Mouse (Mus musculus) T-helper 1 cell (primary cell): ENCODE measurements around the gene Cyfip2.

Source experiments
- in situ Hi-C: fragments of 300-600 bp; cut with MboI, MseI; formaldehyde crosslinking; loops from one replicate; pipeline ENCODE4 v1.15.1; 2025; ENCODE audit warnings: high pct_unique_total_duplicates

Gene Cyfip2

DNA sequence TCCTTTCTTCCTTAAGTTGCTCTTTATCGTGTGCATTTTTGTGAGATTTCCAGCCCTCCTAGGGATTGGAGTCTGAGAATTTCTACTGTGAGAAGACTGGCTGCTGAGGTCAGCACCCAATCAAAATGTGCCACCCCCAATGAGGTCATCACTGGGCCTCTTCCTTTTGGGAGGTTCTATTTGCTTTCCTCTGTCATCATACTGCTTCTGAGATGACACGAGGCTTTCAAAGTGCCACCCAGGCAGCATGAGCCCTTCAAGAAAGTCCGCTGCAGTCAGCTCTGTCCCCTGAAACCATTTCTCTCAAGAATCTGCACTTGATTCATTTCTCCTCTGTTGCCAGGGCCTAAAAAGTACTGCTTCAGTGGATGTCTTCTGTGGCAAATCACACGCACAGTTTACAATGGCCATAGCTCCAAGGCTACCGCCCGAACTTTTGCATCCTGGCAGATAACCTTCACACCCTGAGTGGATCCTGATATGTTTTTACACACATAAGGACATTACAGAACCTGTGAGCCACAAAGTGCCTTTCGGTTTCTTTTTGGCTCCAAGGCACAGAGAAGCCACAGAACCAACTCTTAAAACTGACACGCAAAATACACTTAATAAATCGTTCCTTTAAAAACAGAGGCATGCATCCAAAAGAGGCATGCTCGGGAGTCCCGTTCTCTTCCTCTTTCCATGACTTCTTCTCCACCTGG is 4.2 kb downstream of the Cyfip2 start:
- in situ Hi-C loops, result no loop called here

DNA sequence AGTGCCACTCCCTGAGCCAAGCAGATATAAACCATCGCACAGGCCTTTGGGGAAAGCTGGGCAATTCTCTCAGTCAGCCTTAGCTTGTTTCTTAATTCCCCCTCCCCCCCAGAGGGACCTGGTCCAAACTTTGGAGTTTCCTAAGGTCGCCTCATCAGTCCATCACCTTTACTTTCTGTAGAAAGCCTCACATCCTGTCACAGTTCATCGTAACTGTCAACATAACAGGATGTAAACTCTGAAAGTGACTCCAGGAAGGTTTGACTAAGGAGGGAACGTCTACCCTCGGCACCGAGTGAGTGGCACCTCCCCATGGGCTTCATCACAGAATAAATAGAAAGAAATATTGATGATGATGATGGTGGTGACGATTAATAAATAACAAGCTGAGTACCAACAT is 4.9 kb downstream of the Cyfip2 start:
- in situ Hi-C loops, result no loop called here

DNA sequence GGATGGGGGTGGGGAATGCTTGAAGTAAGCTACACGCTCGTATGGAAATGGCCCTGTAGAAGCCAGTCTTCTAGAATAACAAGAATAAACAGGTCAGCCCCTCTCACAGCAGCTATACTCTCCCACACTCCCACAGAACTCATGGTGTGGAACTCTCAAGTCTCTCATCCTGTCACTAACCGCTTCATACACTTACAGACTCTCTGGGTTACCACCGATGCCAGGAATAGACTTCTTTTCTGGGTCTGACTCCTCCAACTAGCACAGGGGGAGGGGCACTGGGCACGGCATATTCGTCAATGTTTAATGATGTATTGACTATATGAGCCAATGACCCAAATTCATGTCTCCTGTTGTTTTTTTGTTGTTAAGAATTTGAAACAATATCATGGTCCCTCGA is 5.9 kb downstream of the Cyfip2 start:
- in situ Hi-C loops, result no loop called here

DNA sequence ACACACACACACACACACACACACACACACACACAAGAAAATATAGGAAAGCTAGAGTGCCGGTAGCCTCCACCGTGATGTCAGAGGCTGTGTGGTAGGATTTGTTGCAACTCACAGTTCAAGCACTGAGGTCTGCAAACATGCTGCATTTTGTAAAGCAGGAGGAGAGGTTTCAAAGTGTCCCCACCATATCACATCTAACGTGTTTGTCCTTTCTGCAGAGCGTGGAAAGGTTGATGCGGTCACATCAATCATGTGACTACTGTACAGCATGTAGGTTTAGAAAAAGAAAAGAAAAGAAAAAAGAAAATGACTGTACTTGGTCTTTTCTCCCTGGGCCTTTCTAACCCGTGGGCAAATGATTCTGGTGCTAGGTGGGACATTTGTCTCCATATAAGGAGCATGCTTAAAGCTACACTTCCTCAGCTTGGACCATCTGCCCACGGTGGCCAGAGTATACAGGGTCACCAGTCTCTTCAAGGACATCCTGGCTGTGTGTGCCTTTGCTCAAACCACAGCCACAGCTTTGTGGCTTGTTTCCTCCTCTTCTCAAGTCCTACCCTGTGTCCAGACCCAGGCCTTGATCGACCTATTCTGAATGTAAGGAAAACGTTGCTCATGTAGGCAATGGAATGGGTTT is 6.7 kb downstream of the Cyfip2 start:
- in situ Hi-C loops, result no loop called here

DNA sequence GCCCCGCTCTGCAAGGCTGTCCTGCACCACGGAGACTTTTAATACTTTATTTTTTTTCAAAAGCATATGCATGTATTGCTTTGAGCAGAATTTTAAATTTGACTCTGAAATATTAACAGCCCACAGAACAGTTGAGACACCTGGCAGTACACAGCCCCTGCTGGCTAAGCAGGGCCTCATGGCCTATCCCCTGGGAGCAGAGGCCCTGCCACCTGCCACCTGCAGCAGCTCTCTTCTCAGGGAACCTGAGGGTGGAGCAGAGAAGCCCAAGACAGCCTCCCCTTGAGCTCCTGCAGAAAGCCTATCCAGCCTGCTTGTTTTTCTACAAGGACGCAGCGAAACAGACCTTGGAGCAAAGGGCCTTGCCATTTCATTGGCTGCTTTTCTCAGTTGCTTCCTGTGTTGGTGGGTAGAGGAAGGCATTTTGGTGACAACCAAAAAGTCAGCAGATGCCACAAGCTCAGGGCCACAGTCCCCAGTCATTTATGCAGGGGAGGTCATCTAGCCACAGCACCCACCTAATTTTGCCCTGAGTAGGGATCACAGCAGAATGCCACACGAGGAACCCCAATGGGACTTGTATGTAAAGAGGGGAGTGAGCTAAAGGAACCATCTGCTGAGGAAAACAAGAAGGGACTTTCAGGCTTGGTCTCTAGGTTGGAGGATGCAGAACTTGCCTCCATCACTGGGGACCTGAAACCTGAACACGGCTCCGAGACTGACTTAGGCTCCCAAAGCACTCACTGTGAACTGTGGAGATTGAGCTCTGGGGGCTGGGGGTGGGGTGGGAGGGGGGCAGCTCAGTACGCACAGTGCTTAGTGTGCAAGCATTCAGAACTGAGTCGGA is 7.6 kb downstream of the Cyfip2 start:
- in situ Hi-C loops, result no loop called here

DNA sequence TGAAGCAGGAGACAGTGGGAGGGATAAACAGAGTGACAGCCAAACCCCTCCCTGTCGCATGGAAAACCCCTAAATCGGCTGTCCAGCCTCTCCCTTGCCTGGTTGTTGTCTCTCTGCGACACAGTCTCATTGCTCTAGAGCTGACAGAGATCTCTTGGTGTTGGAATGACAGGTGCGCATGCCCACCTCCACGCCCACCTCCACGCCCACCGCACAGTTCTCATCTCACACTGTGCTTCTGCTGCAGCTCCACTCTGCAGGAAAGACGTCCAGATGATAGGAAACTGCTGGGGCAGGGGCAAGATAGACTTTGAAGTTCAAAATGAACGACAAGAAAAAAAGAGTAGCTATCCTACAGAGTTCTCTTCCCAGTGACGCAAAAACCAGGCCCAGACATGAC is 8.6 kb downstream of the Cyfip2 start:
- in situ Hi-C loops, result no loop called here

DNA sequence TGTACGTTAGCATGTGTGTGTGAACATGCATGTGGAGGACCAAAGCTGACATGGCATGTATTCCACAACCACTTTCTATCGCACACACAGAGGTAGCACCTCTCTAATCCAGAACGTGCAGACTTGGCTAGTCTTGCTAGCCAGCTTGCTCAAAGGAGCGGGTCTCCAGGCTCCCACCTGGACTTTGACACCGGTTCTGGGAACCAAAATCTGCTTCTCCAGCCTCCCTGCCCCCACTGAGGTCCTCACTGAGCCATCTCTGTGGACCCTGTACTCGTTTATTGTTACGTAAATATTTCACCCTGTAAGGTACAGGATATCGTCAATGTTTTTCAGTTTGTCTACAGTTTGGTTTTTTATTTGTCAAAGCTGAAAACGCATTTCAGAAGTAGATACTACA is 10.2 kb downstream of the Cyfip2 start:
- in situ Hi-C loops, result no loop called here

DNA sequence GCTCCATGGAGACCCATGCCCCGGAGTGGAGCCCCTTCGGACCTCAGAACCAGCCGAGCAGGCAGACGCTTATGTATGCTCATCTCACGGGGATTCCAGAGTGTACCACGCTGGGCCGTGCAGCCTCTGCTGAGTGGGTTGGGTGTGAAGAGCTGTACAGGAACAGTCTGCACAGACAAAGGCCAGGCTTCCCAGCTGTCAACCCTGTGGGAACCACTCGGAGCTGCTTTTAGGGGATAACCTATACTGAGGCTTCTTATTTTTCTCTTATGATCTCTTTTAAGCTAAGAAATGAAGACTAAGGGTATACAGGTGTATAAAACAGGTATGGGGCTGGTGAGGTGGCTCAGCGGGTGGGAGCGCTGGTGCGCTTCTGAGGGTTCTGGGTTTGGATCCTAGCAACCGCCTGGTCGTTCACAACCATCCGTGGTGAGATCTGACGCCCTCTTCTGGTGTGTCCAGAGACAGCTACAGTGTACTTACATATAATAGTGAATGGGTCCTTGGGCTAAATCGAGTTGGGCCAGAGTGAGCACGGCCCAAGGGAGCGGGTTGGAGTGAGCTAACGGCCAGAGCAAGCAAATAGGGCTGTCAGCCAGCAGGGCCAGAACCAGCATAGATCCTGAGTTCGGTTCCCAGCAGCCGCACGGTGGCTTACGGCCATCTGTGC is 10.9 kb downstream of the Cyfip2 start:
- in situ Hi-C loops, result no loop called here

DNA sequence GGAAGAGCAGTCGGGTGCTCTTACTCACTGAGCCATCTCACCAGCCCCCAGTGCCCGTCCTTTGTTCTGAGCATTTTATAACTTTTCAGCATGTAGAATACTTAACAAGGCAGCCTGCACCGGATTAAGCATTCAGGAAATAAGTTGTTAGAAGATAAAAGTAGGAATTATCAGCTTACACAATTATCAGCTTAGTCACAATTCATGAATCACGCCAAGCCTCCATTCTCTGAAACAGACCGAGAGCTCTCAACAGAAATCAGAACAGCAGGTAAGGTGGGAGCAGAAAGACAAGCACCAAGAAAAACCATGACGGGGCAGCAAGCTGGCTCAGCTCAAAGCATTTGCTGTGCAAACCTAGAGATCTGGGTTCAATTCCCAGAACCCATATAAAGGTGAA is 12.8 kb downstream of the Cyfip2 start:
- in situ Hi-C loops, result no loop called here

DNA sequence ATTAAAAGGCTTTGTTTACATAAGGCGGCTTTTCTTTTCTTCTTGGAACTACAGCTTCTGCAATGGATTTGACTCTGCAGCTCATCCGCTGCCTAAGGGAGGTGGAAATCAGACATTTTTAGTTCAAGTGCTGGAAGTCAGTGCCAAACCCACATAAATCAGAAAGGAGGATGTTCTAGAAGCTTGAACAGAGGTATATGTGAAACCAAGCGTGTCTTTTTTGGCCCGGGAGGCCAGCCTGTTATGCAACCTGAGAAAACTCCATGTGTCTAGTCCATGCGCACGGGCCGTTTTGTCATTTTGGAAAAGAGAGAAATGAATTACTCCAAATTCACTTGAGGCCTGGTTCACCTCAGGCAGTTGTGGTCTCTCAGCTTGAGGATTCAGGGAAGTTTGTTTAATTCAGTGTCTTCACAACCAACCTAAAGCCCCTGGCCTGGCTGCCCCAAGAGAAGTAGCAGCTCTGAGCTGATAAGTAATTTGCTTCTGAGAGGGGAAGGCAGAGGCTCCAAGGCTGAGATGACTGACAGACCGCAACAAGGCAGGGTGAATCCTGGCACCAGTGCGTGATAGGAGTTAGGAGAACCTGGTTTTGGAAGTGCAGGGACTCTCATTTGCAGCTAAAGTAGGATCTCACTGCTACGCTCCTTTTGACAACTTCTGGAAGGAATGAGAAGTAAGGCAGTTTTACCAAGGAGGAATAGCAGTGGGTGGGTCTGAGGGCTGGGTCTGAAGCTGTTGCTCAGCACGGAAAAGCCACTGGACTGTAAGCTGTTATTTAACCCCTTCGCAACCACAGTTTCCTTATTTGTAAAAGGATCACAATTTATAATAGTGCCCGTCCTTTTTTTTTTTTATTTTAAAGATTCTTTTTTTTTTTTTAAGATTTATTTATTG is 13.5 kb downstream of the Cyfip2 start:
- in situ Hi-C loops, result no loop called here

DNA sequence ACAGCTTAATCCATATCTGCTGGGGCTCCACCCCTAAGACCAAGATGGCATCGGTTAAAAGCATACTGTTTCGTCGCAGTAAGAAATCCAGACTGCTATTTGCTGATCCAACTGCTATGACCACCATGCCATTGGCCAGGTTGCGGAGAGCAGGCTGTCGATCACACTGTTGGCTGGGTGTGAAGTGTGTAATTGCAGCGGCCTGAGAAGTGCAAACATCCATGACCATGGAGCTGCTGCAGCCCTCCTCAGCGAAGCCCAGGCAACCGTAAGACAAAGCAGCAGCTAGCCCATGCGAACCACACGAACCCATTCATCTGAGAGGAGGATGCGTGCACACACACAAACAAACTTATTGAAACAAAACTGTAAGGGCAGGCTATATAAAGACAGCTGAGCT is 18.3 kb downstream of the Cyfip2 start:
- in situ Hi-C loops, result no loop called here

DNA sequence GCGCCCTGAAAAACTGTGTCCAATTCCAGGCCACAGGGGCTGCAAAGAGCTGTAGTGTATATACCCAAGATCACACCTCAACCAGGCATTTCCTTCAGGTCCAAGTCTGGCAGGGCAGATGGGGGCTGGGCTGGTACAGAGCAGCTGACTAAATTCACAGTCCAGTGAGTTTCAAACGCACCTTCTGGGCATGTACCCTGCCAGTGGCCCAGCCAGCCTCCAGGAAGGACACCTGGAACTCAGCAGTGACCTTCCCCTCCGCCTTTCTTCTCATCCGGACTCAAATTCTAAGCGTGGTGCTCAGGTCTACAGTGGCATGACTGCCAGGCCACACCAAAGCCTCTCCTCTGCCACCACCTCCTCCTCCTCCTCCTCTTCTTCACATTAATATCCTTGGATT is 19.2 kb downstream of the Cyfip2 start:
- in situ Hi-C loops, result no loop called here

DNA sequence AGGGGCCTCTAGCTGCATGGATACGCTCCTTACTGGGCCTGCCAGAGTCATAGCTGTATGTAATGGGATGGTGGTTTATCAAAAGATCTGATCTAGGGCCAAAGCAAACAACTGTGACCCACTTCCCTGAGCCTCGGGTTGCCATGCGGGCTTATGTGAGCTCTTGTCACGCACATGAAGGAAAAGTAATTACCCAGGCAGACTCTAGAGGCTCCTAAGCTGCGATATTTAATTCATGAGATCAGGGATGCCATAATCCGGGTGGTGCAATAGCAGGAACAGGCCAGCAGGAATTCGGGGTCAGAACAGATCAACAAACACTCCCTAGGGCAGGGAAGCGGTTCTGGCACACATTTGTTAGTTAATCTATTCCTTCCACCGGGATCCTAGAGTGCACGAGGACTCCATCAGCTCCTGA is 21.7 kb downstream of the Cyfip2 start:
- in situ Hi-C loops, result no loop called here

DNA sequence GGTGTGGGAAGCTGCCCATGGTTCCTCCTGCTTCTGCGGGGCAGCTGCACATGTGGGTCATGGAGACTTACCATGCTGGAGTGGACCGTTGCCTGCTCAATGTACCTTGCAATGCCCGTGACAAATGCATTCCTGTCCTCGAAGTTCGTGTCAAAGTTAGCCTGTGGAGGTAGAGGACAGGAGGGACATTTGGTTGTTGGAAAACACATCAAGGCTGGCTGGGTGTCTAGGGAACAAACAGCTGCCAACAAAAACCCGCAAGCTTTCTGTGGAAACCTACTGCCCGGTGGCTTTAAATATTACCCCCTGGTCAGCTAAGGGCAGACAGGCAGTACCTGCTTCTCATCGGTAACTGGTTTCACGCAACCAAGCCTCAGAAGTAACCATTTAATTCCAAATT is 23.1 kb downstream of the Cyfip2 start:
- in situ Hi-C loops, result no loop called here

DNA sequence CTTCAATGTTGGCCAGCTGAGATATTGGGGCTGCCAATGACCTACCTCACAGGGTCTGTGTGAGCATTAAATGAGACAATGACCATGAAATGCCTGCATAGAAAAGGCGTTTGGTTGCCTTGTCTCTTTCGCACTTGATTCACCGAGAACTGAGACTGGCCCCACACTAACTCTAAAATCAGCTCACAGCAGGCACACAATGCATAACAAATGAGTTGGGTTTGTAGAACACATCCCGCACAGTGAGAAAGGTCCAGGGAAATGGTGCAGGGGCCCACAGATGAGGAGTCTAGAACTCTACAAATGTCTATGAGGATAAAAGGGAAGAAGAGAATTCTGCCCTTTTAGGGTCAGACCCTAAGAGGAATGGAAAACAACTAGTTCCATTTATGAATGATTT is 23.6 kb downstream of the Cyfip2 start:
- in situ Hi-C loops, result no loop called here

DNA sequence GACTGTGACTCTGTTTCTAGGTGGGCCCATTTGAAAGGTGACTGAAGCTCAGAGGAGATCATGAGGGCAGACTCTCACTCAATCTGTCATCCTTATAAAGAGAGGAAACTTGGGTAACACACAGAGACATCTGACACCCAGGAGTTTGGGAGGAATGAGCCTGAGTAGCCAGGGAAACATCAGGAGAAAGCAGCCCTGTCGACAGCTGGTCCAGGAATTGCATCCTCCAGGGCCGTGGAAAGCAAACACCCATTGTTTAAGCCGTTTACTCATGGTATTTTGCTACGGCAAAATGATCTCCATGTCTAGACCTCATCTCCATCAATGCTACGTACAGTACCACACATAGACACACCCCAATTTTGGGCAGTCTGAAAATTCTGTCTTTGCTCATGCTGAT is 24.6 kb downstream of the Cyfip2 start:
- in situ Hi-C loops, result no loop called here

DNA sequence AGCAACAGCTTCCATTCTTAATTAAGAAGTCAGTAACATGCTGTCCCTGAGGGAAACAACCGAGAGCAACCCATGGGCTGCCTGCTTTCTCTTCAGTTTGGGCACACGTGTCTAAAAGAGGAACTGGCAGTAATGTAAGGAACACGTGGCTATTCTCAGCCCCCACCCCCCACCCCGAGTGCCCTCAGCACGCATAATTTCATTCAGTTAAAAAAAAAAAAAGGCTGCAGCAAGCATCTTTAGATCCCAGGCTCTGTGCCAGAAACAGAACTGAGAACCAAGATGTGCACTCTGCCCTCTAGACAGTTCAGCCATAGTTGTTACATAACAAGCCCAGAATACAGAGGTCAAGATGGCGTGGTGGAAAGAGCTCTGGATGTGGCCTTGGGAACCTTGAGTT is 25.9 kb downstream of the Cyfip2 start:
- in situ Hi-C loops, result no loop called here

DNA sequence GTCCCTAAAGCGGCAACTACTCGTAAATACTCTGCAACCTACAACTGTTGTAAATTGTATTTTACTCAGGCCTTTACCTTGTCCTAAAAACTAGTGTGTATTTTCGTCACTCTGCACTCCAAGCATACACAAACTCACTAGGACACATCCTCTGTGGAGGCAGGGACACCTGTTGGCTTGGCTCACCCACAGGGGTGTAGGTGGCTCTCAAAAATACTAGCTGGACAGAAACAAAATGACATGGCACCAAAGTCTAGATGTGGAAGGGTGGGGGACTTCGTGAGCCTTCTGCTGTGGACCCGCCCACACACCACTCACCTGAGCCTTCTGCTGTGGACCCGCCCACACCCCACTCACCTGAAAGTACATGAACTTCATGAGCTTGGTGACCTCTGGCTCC is 28.9 kb downstream of the Cyfip2 start:
- in situ Hi-C loops, result loop anchor here (5.0 kb wide), 1 partner anchor 54 kb away; no protein-coding TSS in a partner anchor

DNA sequence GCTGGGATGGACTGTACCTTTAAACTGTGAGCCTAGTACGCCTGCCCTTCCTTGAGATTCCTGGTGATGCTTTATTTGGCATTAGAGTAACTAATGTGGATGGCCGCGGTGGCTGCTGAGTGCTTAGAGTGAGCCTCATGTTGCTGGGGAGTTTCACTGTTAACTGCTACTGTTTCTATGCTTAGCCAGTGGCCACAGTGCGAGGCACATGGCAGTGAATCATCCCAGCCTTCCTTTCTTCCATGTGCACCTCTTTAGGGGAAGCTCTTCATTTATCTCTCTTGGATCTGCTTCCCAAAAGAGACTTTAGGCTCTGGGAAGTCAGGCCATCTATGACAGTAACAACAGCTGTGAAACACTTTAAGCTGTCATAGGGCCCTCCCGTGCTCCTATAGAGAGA is 30.0 kb downstream of the Cyfip2 start:
- in situ Hi-C loops, result loop anchor here (5.0 kb wide), 1 partner anchor 55 kb away; no protein-coding TSS in a partner anchor

DNA sequence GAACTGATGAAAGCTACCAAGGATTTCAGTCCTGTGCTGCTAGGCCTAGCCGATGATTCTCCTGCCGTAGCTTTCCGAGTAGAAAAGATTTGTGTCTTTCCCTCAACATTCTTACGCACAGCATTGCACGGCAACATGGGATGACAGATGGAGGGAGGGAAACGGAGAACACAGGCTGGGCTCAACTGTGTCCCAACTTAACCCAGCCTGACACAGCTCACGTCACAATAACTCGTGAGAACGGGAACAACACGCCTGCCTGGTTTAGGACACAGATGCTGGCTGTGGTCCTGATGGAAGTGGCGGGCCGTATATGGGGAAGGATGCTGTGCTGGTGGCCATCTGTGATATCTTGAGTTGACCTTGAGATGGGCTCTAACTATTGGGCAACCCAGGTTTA is 34.0 kb downstream of the Cyfip2 start:
- in situ Hi-C loops, result no loop called here

DNA sequence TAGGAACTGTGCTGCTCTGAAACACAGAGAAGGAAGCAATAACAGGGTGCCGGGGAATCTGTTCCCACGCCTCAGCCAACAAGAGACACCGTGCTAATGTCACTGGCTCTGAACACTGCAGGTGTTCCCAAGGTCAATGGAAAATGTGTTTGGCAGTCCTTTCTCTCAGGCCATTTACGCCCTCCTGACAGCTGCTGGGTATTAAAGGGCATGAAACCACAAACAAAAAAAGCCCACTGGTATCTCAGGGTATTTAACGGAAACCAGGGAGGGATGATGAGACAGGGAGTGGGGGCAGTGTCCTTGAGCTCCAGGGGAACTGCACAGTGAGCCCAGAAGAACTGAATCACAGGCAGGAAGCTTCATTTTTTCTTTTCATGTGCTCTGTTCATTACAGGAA is 34.5 kb downstream of the Cyfip2 start:
- in situ Hi-C loops, result no loop called here
